Mouse (Mus musculus): Measurements from ENCODE around the gene Zzz3.

- TF ChIP-seq CTCF (IDR thresholded peaks at IDR 0.05; ENCODE audit: borderline replicate concordance, insufficient read depth, low read length), result no peak
- TF ChIP-seq POLR2A (IDR thresholded peaks at IDR 0.05; ENCODE audit: low read depth, low read length), result no peak
Observed at GRCm38 (mm10) chr3:152480336-152480735, 85.1 kb downstream of the Zzz3 start.
